Mouse (Mus musculus) c-Kit-negative CD71-positive TER-119-positive erythroid progenitor cells, embryonic 14.5 days (primary cell): ENCODE results near the gene Dhx16.
A peak's percentile ranks its signal among the peaks of the same experiment; 100 is the strongest.

Experiments
- DNase-seq: peaks from one replicate; pipeline ENCODE4 v3.0.0-alpha.2; 2013; ENCODE audit warnings: low read depth, low spot score

Gene Dhx16

DNA sequence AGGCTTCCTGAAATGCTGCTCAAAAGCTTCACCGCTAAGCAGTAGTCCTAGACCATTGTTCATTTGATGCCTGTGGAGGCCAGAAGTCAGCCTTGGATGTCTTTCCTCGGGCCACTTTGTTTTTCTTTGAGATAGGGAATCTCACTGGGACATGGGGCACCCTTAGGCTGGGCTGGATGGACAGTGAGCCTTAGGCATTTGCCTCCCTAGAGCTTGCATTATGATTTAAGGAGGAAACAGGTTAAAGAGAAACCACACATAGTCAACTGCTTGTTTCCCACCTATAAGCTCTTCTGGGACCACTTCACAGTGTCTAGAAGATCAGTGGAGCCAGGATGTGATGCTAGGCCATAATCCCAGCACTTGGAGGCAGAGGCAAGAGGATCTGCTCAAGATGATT lies 19.8 kb upstream of the Dhx16 start:
- DNase-seq, result no peak

DNA sequence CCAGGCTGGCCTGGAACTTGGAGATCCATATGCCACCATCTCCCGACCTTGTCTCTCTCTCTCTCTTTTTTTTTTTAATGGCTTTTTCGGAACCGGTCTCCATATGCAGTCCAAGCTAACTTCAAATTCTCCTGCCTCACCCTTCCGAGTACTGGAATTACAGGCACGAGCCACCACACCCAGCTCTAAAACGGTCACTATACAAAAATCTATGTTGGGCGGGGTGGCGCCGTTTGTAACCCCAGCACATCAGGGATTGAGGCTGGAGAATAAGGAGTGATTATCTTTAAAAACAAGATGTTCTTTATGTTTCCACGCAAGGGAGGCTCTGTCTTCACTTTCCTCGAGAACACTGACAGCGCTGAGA lies 18.8 kb upstream of the Dhx16 start:
- DNase-seq, result no peak

DNA sequence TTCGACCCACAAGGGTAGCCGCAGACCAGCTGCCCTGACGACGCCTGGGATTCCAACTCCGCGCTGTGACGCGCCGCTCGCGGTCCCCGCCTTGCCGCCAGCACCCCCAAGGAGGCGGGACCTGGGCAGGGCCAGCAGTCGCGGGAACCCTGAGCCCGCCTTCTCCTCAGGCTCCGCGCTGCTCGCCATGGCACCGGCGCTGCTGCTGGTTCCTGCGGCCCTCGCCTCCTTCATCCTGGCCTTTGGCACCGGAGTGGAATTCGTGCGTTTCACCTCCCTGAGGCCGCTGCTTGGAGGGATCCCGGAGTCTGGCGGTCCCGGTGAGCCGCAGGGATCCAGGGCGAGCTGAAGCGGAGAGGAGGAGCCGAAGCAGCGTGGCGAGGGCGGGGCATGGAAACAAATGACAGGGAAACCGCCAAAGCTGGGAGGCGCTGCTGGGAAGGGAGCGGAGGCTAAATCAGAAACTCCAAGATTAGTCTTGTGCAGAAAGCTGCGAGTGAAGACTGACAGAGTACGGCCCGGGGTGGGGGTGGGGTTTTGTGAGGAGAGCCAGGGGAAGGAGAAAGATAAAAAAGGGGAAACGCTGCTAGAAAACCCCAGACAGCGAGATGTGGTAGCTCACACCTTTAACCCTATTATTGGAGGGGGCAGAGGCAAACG lies 18.3 kb upstream of the Dhx16 start, which contains the start of gene Nrm:
Gene Nrm, plus strand, starts transcription at position 121 of the 660 bp plus-strand sequence.
- peak; percentile 80 for DNase-seq

DNA sequence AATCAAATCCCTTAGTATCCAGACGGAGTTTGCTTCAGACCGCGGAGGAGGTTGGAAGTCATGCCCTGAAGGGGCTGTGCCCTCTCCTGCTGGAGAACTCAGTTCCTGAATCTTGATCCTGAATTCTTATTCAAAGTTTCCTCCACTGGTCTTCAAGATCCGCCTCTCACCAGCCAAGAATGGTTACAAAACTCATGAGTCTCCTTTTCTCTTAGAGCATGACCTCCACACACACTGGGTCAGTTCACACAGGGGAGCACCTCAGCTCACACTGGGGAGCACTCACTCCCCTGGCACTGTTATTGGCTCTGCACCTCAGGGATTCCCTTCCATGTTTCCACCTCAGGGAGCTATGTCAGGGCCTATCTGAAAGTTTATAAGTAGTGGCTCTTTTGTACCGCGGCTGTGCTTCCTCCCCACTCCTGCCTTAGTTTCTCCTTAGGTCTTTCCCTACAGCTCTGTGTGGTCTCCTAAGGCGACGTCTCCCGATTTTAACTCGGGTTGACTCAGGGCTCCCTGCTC lies 14.7 kb upstream of the Dhx16 start:
- no peak for DNase-seq

DNA sequence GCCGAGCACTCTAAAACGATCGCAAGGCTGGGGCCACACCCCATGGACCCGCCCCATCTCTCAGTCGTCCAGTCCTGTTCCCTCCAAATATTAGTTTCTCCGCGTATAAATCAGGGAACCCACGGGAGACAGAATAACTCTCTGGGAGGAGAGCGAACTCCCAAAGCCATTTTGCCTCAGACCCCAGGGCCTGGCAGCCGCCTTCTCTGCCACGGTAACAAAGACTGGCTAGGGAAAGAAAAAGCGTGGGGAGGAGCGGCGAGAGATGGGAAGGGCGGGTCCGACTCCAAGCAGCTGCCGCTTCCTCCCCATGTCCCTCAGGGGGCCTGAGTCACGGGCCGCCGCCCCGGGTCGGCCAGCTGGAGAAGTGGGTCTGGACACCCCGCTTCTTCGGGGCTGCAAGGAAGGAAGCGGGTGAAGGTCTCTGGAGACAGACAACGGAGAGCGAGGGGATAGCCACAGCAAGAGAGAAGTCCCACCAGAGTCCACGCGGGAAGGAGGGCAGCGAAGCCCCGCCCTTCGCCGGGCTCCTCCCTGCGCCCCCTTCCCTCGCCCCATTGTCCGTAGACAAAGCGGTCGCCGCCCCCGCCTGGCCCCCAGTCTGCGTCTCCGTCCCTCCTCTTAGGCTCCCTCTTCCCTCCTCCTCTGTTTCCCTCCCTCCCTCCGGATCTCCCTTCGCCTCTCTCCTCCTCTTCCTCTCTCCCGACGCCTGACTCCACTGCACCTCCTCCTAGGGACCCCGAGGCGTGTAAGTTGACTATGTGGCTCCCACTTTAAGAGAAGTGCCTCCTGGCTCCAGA lies 13.9 kb upstream of the Dhx16 start, which contains the start of gene Ppp1r18:
Gene Ppp1r18, plus strand, starts transcription at position 113 of the 800 bp plus-strand sequence.
- no peak for DNase-seq

DNA sequence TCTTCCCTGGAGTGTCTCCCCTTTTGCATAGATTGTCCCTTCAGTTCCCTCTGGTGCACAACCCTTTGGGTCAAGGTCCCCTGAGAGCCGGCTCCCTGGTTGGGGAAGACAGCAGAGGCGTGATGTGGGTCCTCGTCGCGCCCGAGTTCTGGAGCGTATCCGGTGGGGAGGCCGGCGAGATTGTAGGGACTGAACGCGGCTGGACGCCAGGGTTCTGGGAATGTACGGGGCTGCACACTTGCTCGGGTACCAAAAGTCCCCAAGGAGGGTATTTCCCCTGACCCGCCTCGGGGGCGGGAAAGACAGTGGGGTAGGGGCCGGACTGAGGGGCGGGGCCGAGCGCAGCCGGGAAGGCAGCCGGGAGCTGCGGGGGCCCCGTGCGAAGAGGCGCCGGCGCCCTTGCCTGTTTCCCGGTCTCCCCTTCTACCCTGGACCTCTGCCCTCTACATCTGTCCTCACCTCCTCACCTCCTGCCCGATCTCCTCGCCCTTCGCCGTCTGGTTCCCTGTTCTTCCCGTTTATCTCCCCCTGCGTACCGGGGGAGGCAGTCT lies 13.3 kb upstream of the Dhx16 start:
- no peak for DNase-seq

DNA sequence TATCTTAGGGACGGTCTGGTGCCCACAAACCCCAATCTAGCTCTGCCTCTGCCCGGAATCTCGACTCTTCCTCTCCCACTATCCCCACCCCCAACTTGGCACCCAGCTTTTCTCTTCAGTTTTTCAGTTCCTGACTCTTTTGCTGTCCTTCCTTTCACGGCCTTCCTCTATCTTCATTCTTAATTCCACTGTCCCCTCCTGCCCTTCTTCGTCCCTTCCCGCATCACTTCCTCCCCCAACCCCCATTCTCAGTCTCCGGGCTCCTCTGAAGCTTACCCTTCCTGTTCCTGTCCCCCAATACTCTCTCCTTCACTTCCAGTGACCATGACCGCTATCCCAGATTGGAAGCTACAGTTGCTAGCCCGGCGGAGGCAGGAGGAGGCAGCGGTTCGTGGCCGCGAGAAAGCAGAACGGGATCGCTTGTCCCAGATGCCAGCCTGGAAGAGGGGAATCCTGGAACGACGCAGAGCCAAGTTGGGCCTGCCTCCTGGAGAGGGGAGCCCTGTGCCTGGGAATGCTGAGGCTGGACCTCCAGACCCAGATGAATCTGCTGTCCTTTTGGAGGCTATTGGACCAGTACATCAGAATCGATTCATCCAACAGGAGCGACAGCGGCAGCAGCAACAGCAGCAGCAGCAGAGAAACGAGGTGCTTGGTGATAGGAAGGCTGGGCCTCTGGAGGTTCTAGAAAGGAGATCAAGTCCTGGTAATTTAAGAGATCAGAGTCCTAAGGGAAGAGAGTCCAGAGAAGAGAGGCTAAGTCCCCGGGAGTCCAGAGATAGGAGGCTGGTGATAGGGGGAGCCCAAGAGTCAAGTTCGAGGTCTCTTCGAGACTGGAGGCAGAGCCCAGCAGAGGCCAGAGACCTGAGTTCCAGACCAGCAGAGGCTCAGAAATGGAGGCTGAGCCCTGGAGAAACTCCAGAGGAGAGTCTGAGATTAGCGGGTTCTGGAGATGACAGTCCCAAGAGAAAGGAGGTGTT lies 12.4 kb upstream of the Dhx16 start:
- DNase-seq, result no peak

DNA sequence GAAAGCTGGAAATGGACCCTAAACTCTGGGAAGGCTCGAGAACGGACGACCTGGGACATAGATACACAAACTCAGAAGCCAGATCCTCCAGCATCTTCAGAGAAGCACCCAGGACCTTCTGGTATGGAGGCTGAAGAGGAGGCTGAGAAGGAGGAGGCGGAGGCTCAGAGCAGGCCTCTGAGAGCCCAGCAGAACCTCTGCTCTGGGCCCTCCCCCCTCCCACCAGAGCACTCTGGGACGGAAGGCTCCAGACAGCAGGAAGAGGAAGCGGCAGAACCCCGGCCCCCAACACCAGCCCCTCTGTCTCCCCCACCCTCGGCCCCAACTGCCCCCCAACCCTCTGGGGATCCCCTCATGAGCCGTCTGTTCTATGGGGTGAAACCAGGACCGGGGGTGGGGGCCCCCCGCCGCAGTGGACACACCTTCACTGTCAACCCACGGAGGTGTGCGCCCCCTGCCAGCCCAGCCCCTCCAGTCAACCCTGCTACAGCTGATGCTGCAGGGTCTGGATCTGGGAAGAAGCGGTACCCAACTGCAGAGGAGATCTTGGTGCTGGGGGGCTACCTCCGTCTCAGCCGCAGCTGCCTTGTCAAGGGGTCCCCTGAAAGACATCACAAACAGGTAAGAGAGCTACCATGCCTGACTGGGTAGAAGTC lies 11.3 kb upstream of the Dhx16 start:
- no peak for DNase-seq

DNA sequence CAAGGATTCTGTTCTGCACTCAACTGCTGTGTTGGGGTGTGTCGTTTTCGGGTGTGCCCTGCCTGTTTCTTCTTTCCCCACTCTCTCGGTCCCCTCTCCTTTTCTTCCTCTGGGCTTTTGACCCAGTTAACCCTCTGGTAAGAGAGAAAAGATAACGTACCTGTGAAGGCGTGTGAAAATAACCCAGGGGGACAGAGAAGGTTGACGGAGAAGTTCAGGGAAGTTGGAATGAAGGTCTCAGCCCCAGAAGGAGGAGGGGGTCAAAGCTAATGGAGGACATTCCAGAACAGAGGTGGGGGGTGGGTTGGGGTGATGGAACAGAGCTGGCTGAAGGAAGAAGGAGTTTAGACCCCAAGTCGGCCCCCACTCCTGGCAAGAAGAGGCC lies 10.7 kb upstream of the Dhx16 start:
- DNase-seq, result no peak

DNA sequence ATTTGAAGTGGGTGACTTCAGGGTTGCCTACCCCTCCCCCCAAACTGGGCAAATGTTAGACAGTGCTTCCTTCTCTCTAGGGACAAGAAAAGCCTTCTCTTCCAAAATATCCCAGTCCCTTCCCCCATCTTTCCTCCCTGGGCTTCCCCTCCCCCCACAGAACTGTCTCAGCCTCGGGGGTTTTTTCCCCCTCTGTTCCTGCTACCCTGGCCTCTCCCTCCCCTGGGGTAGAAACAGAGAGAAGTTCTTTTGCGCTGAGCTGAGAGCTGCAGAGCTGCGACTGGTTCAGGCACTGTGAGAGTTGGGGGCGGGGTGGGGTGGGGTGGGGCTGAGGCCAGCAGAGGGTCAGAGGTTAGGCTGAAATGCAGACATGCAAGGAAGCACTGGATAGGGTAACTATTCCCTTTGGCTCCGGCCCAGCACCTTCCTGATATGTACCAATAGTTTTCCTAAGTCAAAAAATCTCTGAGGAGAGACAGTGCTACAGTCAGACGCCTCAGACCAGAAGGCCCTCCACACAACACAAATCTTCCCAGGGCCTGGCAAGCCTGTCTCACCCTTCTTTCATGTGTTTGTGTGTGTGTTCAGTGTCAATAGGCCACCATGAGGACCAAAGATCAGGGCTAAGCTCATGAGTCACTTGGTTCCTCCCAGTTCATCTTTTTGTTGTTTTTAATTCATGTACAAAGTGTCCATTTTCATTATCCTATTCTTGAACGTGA lies 10.1 kb upstream of the Dhx16 start:
- DNase-seq, result no peak

DNA sequence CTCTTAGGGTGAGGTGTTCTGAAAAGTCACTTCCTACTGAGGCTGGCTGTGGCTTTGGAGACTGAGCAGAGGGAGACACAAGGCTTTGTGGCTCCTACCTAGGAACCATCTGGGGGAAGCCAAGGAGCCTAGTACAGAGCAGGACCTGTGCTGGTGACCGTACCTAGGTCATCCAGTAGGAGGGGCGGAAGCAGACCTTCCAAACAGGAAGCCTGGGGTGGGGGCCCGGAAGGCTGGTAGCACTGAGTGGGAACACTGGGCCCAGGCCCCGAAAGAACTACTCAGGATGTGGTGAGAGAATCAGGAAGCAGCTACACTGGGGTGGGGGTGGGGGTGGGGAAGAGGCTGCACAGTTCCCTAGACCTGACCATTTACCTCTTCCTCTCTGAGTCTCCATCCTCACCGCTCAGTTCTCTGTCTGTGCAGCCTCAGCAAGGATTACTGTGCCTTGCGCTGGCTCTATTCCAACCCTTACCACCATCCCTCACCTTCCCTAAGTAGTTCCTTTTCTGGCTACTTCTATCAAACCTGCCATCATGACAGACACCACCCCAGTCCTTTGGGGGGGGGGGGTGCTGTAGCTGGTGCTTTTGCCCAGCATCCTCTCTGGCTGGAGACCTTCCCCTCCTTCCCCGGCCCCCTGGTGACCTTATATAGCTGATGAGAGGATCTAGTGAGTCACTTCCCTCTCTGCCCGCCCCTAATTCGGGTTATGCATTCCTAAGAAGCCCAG lies 9.3 kb upstream of the Dhx16 start:
- no peak for DNase-seq

DNA sequence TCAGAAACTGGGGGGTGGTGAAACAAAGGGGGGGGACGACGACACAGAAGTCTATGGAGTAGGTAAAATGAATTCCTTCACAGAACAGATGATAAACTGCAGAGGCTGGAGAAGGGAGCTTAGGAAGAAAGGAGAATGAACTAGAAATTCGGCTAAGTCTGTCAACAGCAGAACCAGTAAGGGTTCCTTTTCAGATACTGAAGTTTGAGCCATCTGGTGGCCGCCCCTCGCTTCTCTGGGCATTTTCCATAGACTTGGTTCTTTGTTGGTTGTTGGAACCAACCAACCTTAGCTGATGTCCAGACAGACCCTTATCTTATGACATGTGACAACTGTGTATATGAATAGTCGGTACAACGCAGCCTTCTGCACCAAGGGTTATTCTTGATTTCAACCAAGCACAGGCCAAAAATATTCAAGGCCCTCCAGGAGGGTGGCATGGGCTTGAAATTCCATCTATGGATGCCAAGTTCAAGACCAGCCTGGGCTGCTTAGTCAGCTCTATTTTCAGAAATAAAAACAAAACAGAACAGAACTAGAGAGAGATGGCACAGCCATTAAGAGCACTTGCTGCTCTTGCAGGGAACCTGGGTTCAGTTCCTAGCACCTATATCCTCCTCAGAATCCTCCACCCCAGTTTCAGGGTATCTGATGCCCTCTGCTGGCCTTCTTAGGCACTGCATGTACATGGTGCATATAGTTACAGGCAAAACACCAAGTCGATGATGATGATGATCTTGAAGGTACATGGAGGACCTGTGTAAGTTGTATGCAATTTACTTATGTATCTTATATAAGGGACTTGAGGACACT lies 8.5 kb upstream of the Dhx16 start:
- DNase-seq, result no peak

DNA sequence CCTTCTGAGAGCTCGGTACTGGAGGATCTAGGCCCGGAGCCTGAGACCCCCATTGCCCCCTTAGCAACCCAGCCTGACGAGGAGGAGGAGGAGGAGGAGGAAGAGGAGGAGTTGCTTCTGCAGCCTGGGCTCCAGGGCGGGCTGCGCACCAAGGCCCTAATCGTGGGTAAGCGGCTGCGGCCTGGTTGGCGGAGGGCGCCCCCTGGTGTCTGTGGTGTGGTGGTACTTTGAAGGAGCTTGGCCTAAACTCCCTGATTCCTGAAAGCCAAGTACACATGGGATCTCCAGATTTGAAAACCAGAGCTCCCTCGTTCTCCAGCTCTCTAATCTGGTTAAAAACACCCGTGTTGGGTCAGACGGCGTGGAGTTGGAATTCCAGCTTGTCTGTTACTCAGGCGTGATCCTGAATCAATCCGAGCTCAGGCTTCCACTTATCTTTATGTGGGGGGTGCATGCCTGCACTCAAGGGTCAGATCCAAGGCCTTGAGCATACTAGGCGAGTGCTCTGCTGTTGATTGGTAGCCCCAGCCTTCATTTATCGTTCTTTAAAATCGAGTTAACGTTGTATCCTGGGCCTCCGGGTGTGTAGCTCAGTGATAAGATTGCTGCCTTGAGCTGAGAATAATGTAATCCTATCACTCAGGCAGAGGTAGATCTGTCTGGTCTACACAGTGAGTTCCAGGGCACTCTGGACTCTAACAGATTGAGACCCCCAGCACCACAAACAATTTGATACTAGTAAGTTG lies 5.7 kb upstream of the Dhx16 start:
- peak; percentile 78 for DNase-seq

DNA sequence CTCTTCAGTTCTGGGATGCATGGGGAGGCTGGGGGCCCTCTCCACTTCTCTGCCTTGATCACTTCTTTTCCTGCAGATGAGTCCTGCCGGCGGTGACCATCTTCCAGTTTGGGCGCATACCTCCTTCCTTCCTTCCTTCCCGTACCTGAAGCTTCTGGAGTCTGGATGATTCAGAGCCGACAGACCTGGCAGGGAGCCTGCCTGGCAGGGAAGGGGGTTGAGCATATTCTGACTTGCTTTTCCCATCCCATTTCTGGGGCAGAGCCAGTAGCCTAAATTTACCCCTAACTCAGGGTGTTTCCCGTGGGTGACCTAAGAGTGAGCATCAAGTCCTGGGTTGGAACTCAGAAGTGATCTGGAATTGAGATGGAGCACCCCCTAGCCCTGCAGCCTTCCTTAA lies 4.9 kb upstream of the Dhx16 start:
- DNase-seq, result no peak

DNA sequence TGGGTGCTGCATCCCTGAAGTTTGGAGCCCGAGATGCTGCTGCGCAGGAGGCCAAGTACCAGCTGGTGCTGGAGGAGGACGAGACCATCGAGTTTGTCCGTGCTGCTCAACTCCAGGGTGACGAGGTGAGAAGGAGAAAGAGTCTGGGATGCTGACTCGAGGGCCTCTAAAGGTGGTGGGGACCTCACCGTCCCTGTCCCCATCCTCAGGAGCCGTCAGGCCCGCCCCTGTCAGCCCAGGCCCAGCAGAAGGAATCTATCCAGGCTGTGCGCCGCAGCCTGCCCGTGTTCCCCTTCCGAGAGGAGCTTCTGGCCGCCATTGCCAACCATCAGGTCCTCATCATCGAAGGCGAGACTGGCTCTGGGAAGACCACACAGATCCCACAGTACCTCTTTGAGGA lies 3.3 kb downstream of the Dhx16 start:
- no peak for DNase-seq

DNA sequence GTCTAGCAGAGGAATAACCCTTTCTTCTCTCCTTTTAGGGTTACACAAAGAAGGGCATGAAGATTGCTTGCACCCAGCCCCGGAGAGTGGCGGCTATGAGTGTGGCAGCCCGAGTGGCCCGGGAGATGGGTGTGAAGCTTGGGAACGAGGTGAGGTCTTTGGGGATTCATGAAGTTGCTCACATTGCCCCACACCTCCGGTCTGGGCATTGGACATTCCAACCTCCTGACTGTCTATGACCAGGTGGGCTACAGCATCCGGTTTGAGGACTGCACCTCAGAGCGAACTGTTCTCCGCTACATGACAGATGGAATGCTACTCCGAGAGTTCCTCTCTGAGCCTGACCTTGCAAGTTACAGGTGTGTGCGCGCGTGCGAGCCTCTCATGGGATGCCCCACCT lies 4.2 kb downstream of the Dhx16 start:
- no peak for DNase-seq

DNA sequence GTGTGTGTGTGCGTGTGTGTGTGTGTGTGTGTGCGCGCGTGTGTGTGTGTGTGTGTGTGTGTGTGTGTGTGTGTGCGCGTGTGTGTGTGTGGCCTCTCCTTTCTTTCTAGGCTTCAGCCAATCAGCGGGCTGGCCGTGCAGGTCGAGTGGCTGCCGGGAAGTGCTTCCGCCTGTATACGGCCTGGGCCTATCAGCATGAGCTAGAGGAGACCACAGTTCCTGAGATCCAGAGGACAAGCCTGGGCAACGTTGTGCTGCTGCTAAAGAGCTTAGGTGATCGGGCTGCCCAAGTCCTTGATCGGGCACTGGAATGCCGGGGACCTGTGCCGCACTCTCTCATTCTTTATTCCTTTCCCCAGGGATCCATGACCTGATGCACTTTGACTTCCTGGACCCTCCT lies 8.1 kb downstream of the Dhx16 start:
- no peak for DNase-seq
